Mouse (Mus musculus) spleen, adult 2 months (tissue): ENCODE data around the gene Gm3373. TPM values are rescaled to one million over a fixed set of nuclear protein-coding genes. Genes with fewer than 3 reads are reported as not detected.
"Not testable (repeated sequence)": the region's sequence is repeated elsewhere in the genome, so short reads cannot be mapped to it uniquely, and the experiment has no call there.

ENCODE experiments used
- DNase-seq, 2 experiments: peaks; one replicate each; pipeline versions ENCODE4 v3.0.0 to v3.0.0-alpha.2; 2012 to 2021; ENCODE audit warnings: low spot score in 2 of 2, low read depth in 1 of 2
- H3K27ac ChIP-seq: fragments of 200-500 bp; 2 replicates; pipeline ENCODE4 v1.5.1; 2012; ENCODE audit warnings: low read length, inconsistent platforms; ENCODE audit not compliant: insufficient read depth
- H3K27me3 ChIP-seq: fragments of 200-500 bp; 2 replicates; pipeline ENCODE4 v1.6.1; 2012; ENCODE audit warnings: mild to moderate bottlenecking, moderate library complexity, low read length, inconsistent platforms; ENCODE audit not compliant: control insufficient read depth, insufficient read depth
- H3K36me3 ChIP-seq: fragments of 200-500 bp; 2 replicates; pipeline ENCODE4 v1.6.1; 2012; ENCODE audit warnings: mild to moderate bottlenecking, low read length, inconsistent platforms; ENCODE audit not compliant: control insufficient read depth, insufficient read depth
- H3K4me1 ChIP-seq: fragments of 200-500 bp; 2 replicates; pipeline ENCODE4 v1.6.1; 2011; ENCODE audit warnings: inconsistent platforms; ENCODE audit not compliant: control insufficient read depth, insufficient read depth, insufficient read length
- H3K4me3 ChIP-seq: fragments of 200-500 bp; 2 replicates; pipeline ENCODE4 v1.5.1; 2011; ENCODE audit warnings: mild to moderate bottlenecking, inconsistent platforms; ENCODE audit not compliant: insufficient read depth, insufficient read length; ENCODE audit errors: extremely low read depth
- WGBS: fragments of 180-500 bp; shearing (Covaris S2); methylation state at CpG from one replicate; pipeline ENCODE4 v1.1.7; 2018; 5-methylcytosine and 5-hydroxymethylcytosine counted together
- polyA plus RNA-seq: library from polyadenylated mRNA; depleted of rRNA; stranded (reverse); fragments of >200 nt; gene quantifications from 2 replicates; pipeline ENCODE4 v1.2.3, GENCODE M21; 2012; rRNA removed

Gene Gm3373
- polyA plus RNA-seq = 0.19 and 0.32 TPM in 2 replicates

GRCm38 (mm10) chr14:5741477-5741876 lies at the start of gene Gm3373:
TSS of gene Gm3373 (minus strand) at chr14:5741577.
- not testable (repeated sequence) for H3K27ac ChIP-seq, H3K36me3 ChIP-seq, H3K27me3 ChIP-seq, H3K4me1 ChIP-seq, H3K4me3 ChIP-seq, DNase-seq
- WGBS = no CpG with 5 or more reads among the region's 37 CpGs

DNA sequence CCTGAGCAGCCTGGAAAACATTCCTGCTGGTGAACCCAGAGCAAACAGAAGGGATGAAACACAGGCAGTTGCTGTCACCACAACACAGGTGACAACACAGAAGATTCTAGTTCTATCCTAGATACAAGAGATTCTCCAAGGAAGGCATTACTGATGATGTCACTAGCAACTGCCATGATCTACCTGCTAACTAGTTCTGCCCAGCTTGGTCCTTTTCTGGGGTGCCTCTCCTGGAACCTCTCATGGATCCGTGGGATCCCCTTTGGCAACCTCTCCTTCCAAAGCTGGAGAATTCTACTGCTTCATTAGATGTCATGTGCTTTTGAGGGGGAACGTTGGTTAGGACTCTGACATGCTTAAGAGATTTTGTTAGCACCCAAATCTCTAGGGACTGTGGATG lies 54.0 kb downstream of the Gm3373 start, which contains the start of gene Gm9603:
Gm9603 (minus strand) TSS at position 101 of the 400 bp plus-strand sequence.
- not testable (repeated sequence) for H3K27me3 ChIP-seq, DNase-seq, H3K4me3 ChIP-seq, H3K36me3 ChIP-seq, H3K27ac ChIP-seq, H3K4me1 ChIP-seq
- WGBS = no CpG with 5 or more reads among the region's 2 CpGs

Other genes with a start within 250 kb of the Gm3373 start
- not detected in 2 replicates for gene Gm3488, start 239.9 kb downstream of the Gm3373 start, polyA plus RNA-seq
- not detected in 2 replicates for gene Gm3532, start 203.1 kb downstream of the Gm3373 start, polyA plus RNA-seq
- not detected in 2 replicates for gene Gm8265, start 108.5 kb downstream of the Gm3373 start, polyA plus RNA-seq
- not detected in 2 replicates for gene Gm9603, start 54.1 kb downstream of the Gm3373 start, polyA plus RNA-seq
- 0.09 TPM in 2 replicates for gene Gm3383, start 66.4 kb upstream of the Gm3373 start, polyA plus RNA-seq
- not detected in 2 replicates for gene Gm3424, start 88.8 kb upstream of the Gm3373 start, polyA plus RNA-seq
- 0.06 TPM in 1 of 2 replicates, not detected in the other for gene Gm8237, start 138.8 kb upstream of the Gm3373 start, polyA plus RNA-seq
- gene Gm3248, start 220.2 kb upstream of the Gm3373 start, polyA plus RNA-seq = 0.07 TPM in 1 of 2 replicates, not detected in the other
- not detected in 2 replicates for gene Gm3453, start 237.6 kb upstream of the Gm3373 start, polyA plus RNA-seq